21 mouse cellular contexts compared by ENCODE assay signal in genomic region chr13:97630921-97631320, GRCm38 (mm10).
DNase-seq lines count a peak whose midpoint lies in the region; TF ChIP-seq lines count a peak whose summit lies in the region.
"Had no signal": no experiment of that assay in that cellular context is flagged by ENCODE, and none has a peak within 500 bp of the region (broad histone marks: within the 10 kb centered on the region; RNA-seq: fewer than 3 reads in every experiment).

No protein-coding gene starts in this region.

- WGBS in heart, embryonic 10.5 days, result 80% methylated on average over 5 of the region's 5 CpGs

- H3K27ac ChIP-seq in heart, embryonic 10.5 days, result no peak overlapping the region
- H3K27ac ChIP-seq in layer of hippocampus, adult 2 months, result peak overlapping the region; percentile 90
- H3K27ac ChIP-seq: embryonic facial prominence, embryonic 13.5 days; embryonic facial prominence, embryonic 15.5 days; forebrain, embryonic 10.5 days; forebrain, embryonic 12.5 days had no signal

- no peaks in the 10 kb centered on the region for H3K27me3 ChIP-seq in heart, embryonic 10.5 days (ENCODE audit: insufficient read depth, poor library complexity, severe bottlenecking)
- H3K27me3 ChIP-seq: embryonic facial prominence, embryonic 13.5 days; embryonic facial prominence, embryonic 15.5 days; forebrain, embryonic 12.5 days had no signal

- no peak overlapping the region for H3K4me3 ChIP-seq in heart, embryonic 10.5 days
- H3K4me3 ChIP-seq in layer of hippocampus, adult 2 months, result no peak overlapping the region
- H3K4me3 ChIP-seq: embryonic facial prominence, embryonic 13.5 days; embryonic facial prominence, embryonic 15.5 days; erythroblast, embryonic 14.5 days; forebrain, embryonic 10.5 days; forebrain, embryonic 12.5 days had no signal

- no peaks in the 10 kb centered on the region for H3K36me3 ChIP-seq in heart, embryonic 10.5 days
- H3K36me3 ChIP-seq: embryonic facial prominence, embryonic 13.5 days; embryonic facial prominence, embryonic 15.5 days; forebrain, embryonic 10.5 days; forebrain, embryonic 12.5 days had no signal

- TF ChIP-seq CTCF in layer of hippocampus, adult 2 months (conservative IDR thresholded peaks at IDR 0.05), result no peak

- H3K4me1 ChIP-seq in heart, embryonic 10.5 days, result peaks cover 25% of the 10 kb centered on the region
- H3K4me1 ChIP-seq: forebrain, embryonic 12.5 days had no signal

- intact Hi-C loops in heart, postnatal 36 days (cut with DNase I), result no loop called here

- no peaks in the 10 kb centered on the region for H3K9me3 ChIP-seq in heart, embryonic 10.5 days
- H3K9me3 ChIP-seq: embryonic facial prominence, embryonic 13.5 days; embryonic facial prominence, embryonic 15.5 days; forebrain, embryonic 10.5 days; forebrain, embryonic 12.5 days had no signal

- peak; percentile 24 for DNase-seq in heart, embryonic 10.5 days (ENCODE audit: low spot score)
- DNase-seq in heart, postnatal 36 days, result no peak
- no peak for DNase-seq in layer of hippocampus, adult 2 months (ENCODE audit: low spot score in 2 of 2)
- DNase-seq in layer of hippocampus, adult 18-20 months (ENCODE audit: low spot score in 2 of 2), result no peak
- DNase-seq in testis, postnatal 10 days (ENCODE audit: low spot score), result peak; percentile 12
- no peak for DNase-seq in testis, postnatal 14 days (ENCODE audit: low spot score)
- no peak for DNase-seq in adrenal gland, adult (ENCODE audit: inconsistent age in 2 of 2, low spot score in 1 of 2)
- DNase-seq: adrenal gland, adult 8-10 months; adrenal gland, postnatal 14 days; adrenal gland, postnatal 36 days; cerebellum, adult 11-12 months; cerebellum, adult 2 months; cerebellum, adult 9-10 months; cerebellum, postnatal 10 days; cerebellum, postnatal 25 days; embryo, embryonic 11 days had no signal

Comparison
In these comparisons a context has a peak if more than half of its experiments do, and no peak if none do; other contexts are left out.
1. DNase-seq: peak in heart, embryonic 10.5 days (single experiment) and testis, postnatal 10 days (single experiment); none in heart, postnatal 36 days (0 of 2), layer of hippocampus, adult 2 months (0 of 2), layer of hippocampus, adult 18-20 months (0 of 2), testis, postnatal 14 days (single experiment) and adrenal gland, adult (0 of 2).